Mouse (Mus musculus): Measurements from ENCODE around the gene St14.

The St14 gene

GRCm38 (mm10) chr9:31133131-31133530 lies 1.5 kb upstream of the St14 start:
- ChIA-PET CTCF (no interaction called here), POLR2A (interaction anchor here in 1 of 4 experiments (2.0 kb wide), 1 partner anchor 9 kb away, joined by 5 read pairs; no protein-coding TSS in a partner anchor)

GRCm38 (mm10) chr9:31130357-31131204 lies 1.1 kb downstream of the St14 start:
- POLR2A ChIA-PET: interaction anchor here (0.8 to 7.2 kb wide), 14 partner anchors 8 to 255 kb away, joined by 3 to 115 read pairs (median 4); partner anchors contain the start of genes Nfrkb (in 1 of the 4) and Prdm10 (in 1 of the 4)
- CTCF ChIA-PET: interaction anchor here in 3 of 4 experiments (0.6 to 1.2 kb wide), 3 partner anchors 22 to 52 kb away, joined by 3 to 4 read pairs (median 3); no protein-coding TSS in a partner anchor

GRCm38 (mm10) chr9:31129956-31130355 lies 1.7 kb downstream of the St14 start:
- ChIA-PET POLR2A (interaction anchor here in 3 of 4 experiments (2.5 to 7.2 kb wide), 5 partner anchors 8 to 256 kb away, joined by 8 to 115 read pairs (median 41); partner anchors contain the start of gene Nfrkb (in 1 of the 3)), CTCF (interaction anchor here in 1 of 4 experiments (0.6 kb wide), 1 partner anchor 44 kb away, joined by 3 read pairs; no protein-coding TSS in a partner anchor)

GRCm38 (mm10) chr9:31127876-31128465 lies 3.7 kb downstream of the St14 start:
- CTCF ChIA-PET: no interaction called here
- POLR2A ChIA-PET: interaction anchor here in 3 of 4 experiments (0.5 to 7.2 kb wide), 8 partner anchors 8 to 725 kb away, joined by 3 to 115 read pairs (median 4); no protein-coding TSS in a partner anchor

GRCm38 (mm10) chr9:31126079-31126478 lies 5.6 kb downstream of the St14 start:
- POLR2A ChIA-PET: interaction anchor here in 3 of 4 experiments (0.7 to 7.2 kb wide), 9 partner anchors 7 to 167 kb away, joined by 3 to 115 read pairs (median 4); partner anchors contain the start of genes Prdm10 (in 1 of the 3) and Zbtb44 (in 1 of the 3)
- CTCF ChIA-PET: interaction anchor here in 3 of 4 experiments (0.6 to 0.8 kb wide), 3 partner anchors 27 to 251 kb away, joined by 3 to 4 read pairs (median 3); no protein-coding TSS in a partner anchor

GRCm38 (mm10) chr9:31122464-31123030 lies 9.1 kb downstream of the St14 start:
- ChIA-PET CTCF (interaction anchor here in 2 of 4 experiments (0.6 to 1.4 kb wide), 4 partner anchors 36 to 1098 kb away, joined by 3 to 4 read pairs (median 4); no protein-coding TSS in a partner anchor), POLR2A (interaction anchor here in 3 of 4 experiments (0.5 to 7.3 kb wide), 10 partner anchors 6 to 421 kb away, joined by 3 to 115 read pairs (median 4); partner anchors contain the start of genes St14 (in 3 of the 3) and Prdm10 (in 1 of the 3))

- ChIA-PET POLR2A (interaction anchor here (0.7 to 7.3 kb wide), 59 partner anchors 8 to 998 kb away, joined by 3 to 115 read pairs (median 5); partner anchors contain the start of genes St14 (in 4 of the 4), Prdm10 (in 3 of the 4), Zbtb44 (in 2 of the 4) and Adamts8 (in 1 of the 4)), CTCF (interaction anchor here in 1 of 4 experiments (0.6 to 1.4 kb wide), 3 partner anchors 21 to 280 kb away, joined by 3 to 4 read pairs (median 3); no protein-coding TSS in a partner anchor)
Observed at GRCm38 (mm10) chr9:31120533-31120915, 11.1 kb downstream of the St14 start.

GRCm38 (mm10) chr9:31119882-31120532 lies 11.6 kb downstream of the St14 start:
- POLR2A ChIA-PET: interaction anchor here (0.6 to 7.3 kb wide), 94 partner anchors 8 to 999 kb away, joined by 3 to 115 read pairs (median 4); partner anchors contain the start of genes St14 (in 4 of the 4), Prdm10 (in 3 of the 4), Zbtb44 (in 3 of the 4) and Adamts8 (in 1 of the 4)
- CTCF ChIA-PET: interaction anchor here in 3 of 4 experiments (0.5 to 1.4 kb wide), 6 partner anchors 21 to 320 kb away, joined by 3 to 5 read pairs (median 4); no protein-coding TSS in a partner anchor

- ChIA-PET CTCF (interaction anchor here in 3 of 4 experiments (0.5 to 1.4 kb wide), 4 partner anchors 20 to 320 kb away, joined by 3 to 5 read pairs (median 4); no protein-coding TSS in a partner anchor), POLR2A (interaction anchor here in 3 of 4 experiments (0.6 to 7.3 kb wide), 87 partner anchors 9 to 300 kb away, joined by 3 to 115 read pairs (median 4); partner anchors contain the start of genes Prdm10 (in 3 of the 3), St14 (in 3 of the 3), Zbtb44 (in 3 of the 3) and Adamts8 (in 1 of the 3))
Observed at GRCm38 (mm10) chr9:31119405-31119804, 12.2 kb downstream of the St14 start.

- ChIA-PET POLR2A (interaction anchor here in 3 of 4 experiments (0.5 to 7.3 kb wide), 81 partner anchors 8 to 1139 kb away, joined by 3 to 115 read pairs (median 5); partner anchors contain the start of genes Prdm10 (in 3 of the 3), St14 (in 3 of the 3), Zbtb44 (in 3 of the 3) and Nfrkb (in 2 of the 3)), CTCF (interaction anchor here in 3 of 4 experiments (0.5 to 2.0 kb wide), 4 partner anchors 32 to 321 kb away, joined by 4 to 7 read pairs (median 6); no protein-coding TSS in a partner anchor)
Observed at GRCm38 (mm10) chr9:31118520-31119298, 12.9 kb downstream of the St14 start.

GRCm38 (mm10) chr9:31117488-31117887 lies 14.2 kb downstream of the St14 start:
- CTCF ChIA-PET: interaction anchor here in 3 of 4 experiments (0.5 to 2.0 kb wide), 4 partner anchors 31 to 181 kb away, joined by 3 to 7 read pairs (median 4); no protein-coding TSS in a partner anchor
- POLR2A ChIA-PET: interaction anchor here (0.7 to 7.3 kb wide), 44 partner anchors 9 to 1140 kb away, joined by 3 to 115 read pairs (median 4); partner anchors contain the start of genes Prdm10 (in 3 of the 4), St14 (in 3 of the 4), Zbtb44 (in 3 of the 4) and Nfrkb (in 1 of the 4)

GRCm38 (mm10) chr9:31117088-31117487 lies 14.6 kb downstream of the St14 start:
- POLR2A ChIA-PET: interaction anchor here (0.5 to 7.3 kb wide), 42 partner anchors 8 to 269 kb away, joined by 3 to 115 read pairs (median 5); partner anchors contain the start of genes Prdm10 (in 3 of the 4), St14 (in 3 of the 4), Zbtb44 (in 3 of the 4) and Nfrkb (in 1 of the 4)
- CTCF ChIA-PET: interaction anchor here in 3 of 4 experiments (0.5 to 2.0 kb wide), 3 partner anchors 30 to 173 kb away, joined by 3 to 7 read pairs (median 5); no protein-coding TSS in a partner anchor

GRCm38 (mm10) chr9:31115586-31115985 lies 16.1 kb downstream of the St14 start:
- CTCF ChIA-PET: interaction anchor here in 1 of 4 experiments (0.6 kb wide), 1 partner anchor 428 kb away, joined by 5 read pairs; no protein-coding TSS in a partner anchor

GRCm38 (mm10) chr9:31108464-31108863 lies 23.2 kb downstream of the St14 start:
- ChIA-PET CTCF (no interaction called here), POLR2A (interaction anchor here in 3 of 4 experiments (1.0 to 3.4 kb wide), 7 partner anchors 9 to 40 kb away, joined by 3 to 16 read pairs (median 6); partner anchors contain the start of gene St14 (in 1 of the 3))

More at GRCm38 (mm10) chr9:31115586-31115985, 16.1 kb downstream of the St14 start:
- POLR2A ChIA-PET: interaction anchor here in 3 of 4 experiments (0.6 to 7.3 kb wide), 9 partner anchors 9 to 303 kb away, joined by 3 to 115 read pairs (median 6); partner anchors contain the start of genes St14 (in 1 of the 3) and Zbtb44 (in 1 of the 3)

- ChIA-PET POLR2A (interaction anchor here in 3 of 4 experiments (0.6 to 1.9 kb wide), 18 partner anchors 8 to 1810 kb away, joined by 3 to 15 read pairs (median 5); no protein-coding TSS in a partner anchor), CTCF (interaction anchor here (0.5 to 1.8 kb wide), 21 partner anchors 11 to 1000 kb away, joined by 3 to 25 read pairs (median 5); partner anchors contain the start of gene Adamts15 (in 1 of the 4))
Observed at GRCm38 (mm10) chr9:31098118-31098517, 33.5 kb downstream of the St14 start.
